Mouse (Mus musculus): Measurements from ENCODE around the gene Vcpkmt. TPM values are rescaled to one million over a fixed set of nuclear protein-coding genes. Genes with fewer than 3 reads are reported as not detected.
"Not testable (repeated sequence)": the region's sequence is repeated elsewhere in the genome, so short reads cannot be mapped to it uniquely, and the experiment has no call there.

The Vcpkmt gene
- polyA plus RNA-seq (2014; fragmentation: Nextera tagmentation; extraction: Ambion mirVana) = 25.1 and 25.3 TPM in 2 replicates

- H3K4me2 ChIP-seq (ENCODE audit: low read length) = peak within 1 kb of the TSS; percentile 61
- peak within 1 kb of the TSS; percentile 61 for H3K27ac ChIP-seq (ENCODE audit: low read depth)
- DNase-seq (ENCODE audit: low spot score) (peak; percentile 89), ATAC-seq (replicated peaks; ENCODE audit: low FRiP score, low TSS enrichment, low read depth) (peak; percentile 96)
- WGBS = under 1% methylated on average over 56 of the region's 56 CpGs
- H3K36me3 ChIP-seq (ENCODE audit: control insufficient read depth, insufficient read depth, low read length) = peaks cover 53% of the 10 kb centered on the region
- peak within 1 kb of the TSS; percentile 80 for H3K4me3 ChIP-seq (ENCODE audit: low read depth, low read length)
- H3K27me3 ChIP-seq (replicated peaks; ENCODE audit: control insufficient read depth, insufficient read depth, low read length) = no peaks in the 10 kb centered on the region
- peak within 1 kb of the TSS; percentile 80 for H3K9ac ChIP-seq (ENCODE audit: low read length)
- no peaks in the 10 kb centered on the region for H3K9me3 ChIP-seq (ENCODE audit: control insufficient read depth, low read length)
- 0 out of 2 replicates have a peak, but pooled peaks cover 2% of the 10 kb centered on the region for H3K4me1 ChIP-seq (replicated peaks; ENCODE audit: control insufficient read depth, insufficient read depth, low read length)
Measured at GRCm38 (mm10) chr12:69582613-69583269, at the start of gene Vcpkmt. Gene Vcpkmt, minus strand, starts transcription at chr12:69583028.

GRCm38 (mm10) chr12:69618590-69618989 is 35.8 kb upstream of the Vcpkmt start:
- H3K9ac ChIP-seq (ENCODE audit: low read length); H3K4me3 ChIP-seq (ENCODE audit: low read depth, low read length); ATAC-seq (replicated peaks; ENCODE audit: low FRiP score, low TSS enrichment, low read depth); DNase-seq (ENCODE audit: low spot score); H3K9me3 ChIP-seq (ENCODE audit: control insufficient read depth, low read length); H3K27me3 ChIP-seq (replicated peaks; ENCODE audit: control insufficient read depth, insufficient read depth, low read length); H3K4me1 ChIP-seq (replicated peaks; ENCODE audit: control insufficient read depth, insufficient read depth, low read length); H3K27ac ChIP-seq (ENCODE audit: low read depth); H3K4me2 ChIP-seq (ENCODE audit: low read length): not testable (repeated sequence)
- 76% methylated on average over 5 of the region's 5 CpGs for WGBS
- peaks cover 41% of the 10 kb centered on the region for H3K36me3 ChIP-seq (ENCODE audit: control insufficient read depth, insufficient read depth, low read length)

- Histone ChIP-seq H3K36me3 (ENCODE audit: control insufficient read depth, insufficient read depth, low read length) (peaks cover 30% of the 10 kb centered on the region), H3K4me3 (ENCODE audit: low read depth, low read length) (no peak overlapping the region), H3K9ac (ENCODE audit: low read length) (no peak overlapping the region), H3K4me2 (ENCODE audit: low read length) (no peak overlapping the region), H3K27me3 (replicated peaks; ENCODE audit: control insufficient read depth, insufficient read depth, low read length) (no peaks in the 10 kb centered on the region), H3K9me3 (ENCODE audit: control insufficient read depth, low read length) (no peaks in the 10 kb centered on the region), H3K27ac (ENCODE audit: low read depth) (no peak overlapping the region), H3K4me1 (replicated peaks; ENCODE audit: control insufficient read depth, insufficient read depth, low read length) (no peaks in the 10 kb centered on the region)
- 63% methylated on average over 2 of the region's 2 CpGs for WGBS
- ATAC-seq (replicated peaks; ENCODE audit: low FRiP score, low TSS enrichment, low read depth) = no peak
- no peak for DNase-seq (ENCODE audit: low spot score)
Measured at GRCm38 (mm10) chr12:69604367-69604766, 21.5 kb upstream of the Vcpkmt start.

GRCm38 (mm10) chr12:69597446-69597845 is 14.6 kb upstream of the Vcpkmt start:
- Histone ChIP-seq H3K36me3 (ENCODE audit: control insufficient read depth, insufficient read depth, low read length) (peaks cover 27% of the 10 kb centered on the region), H3K4me1 (replicated peaks; ENCODE audit: control insufficient read depth, insufficient read depth, low read length) (no peaks in the 10 kb centered on the region), H3K4me2 (ENCODE audit: low read length) (no peak overlapping the region), H3K9ac (ENCODE audit: low read length) (no peak overlapping the region), H3K9me3 (ENCODE audit: control insufficient read depth, low read length) (no peaks in the 10 kb centered on the region), H3K27ac (ENCODE audit: low read depth) (no peak overlapping the region), H3K27me3 (replicated peaks; ENCODE audit: control insufficient read depth, insufficient read depth, low read length) (no peaks in the 10 kb centered on the region), H3K4me3 (ENCODE audit: low read depth, low read length) (no peak overlapping the region)
- ATAC-seq (replicated peaks; ENCODE audit: low FRiP score, low TSS enrichment, low read depth) (no peak), DNase-seq (ENCODE audit: low spot score) (no peak)
- 89% methylated on average over 4 of the region's 4 CpGs for WGBS

- Histone ChIP-seq H3K4me1 (replicated peaks; ENCODE audit: control insufficient read depth, insufficient read depth, low read length) (no peaks in the 10 kb centered on the region), H3K4me3 (ENCODE audit: low read depth, low read length) (no peak overlapping the region), H3K4me2 (ENCODE audit: low read length) (no peak overlapping the region), H3K36me3 (ENCODE audit: control insufficient read depth, insufficient read depth, low read length) (peaks cover 40% of the 10 kb centered on the region), H3K27me3 (replicated peaks; ENCODE audit: control insufficient read depth, insufficient read depth, low read length) (no peaks in the 10 kb centered on the region), H3K9ac (ENCODE audit: low read length) (no peak overlapping the region), H3K27ac (ENCODE audit: low read depth) (no peak overlapping the region), H3K9me3 (ENCODE audit: control insufficient read depth, low read length) (no peaks in the 10 kb centered on the region)
- ATAC-seq (replicated peaks; ENCODE audit: low FRiP score, low TSS enrichment, low read depth) (no peak), DNase-seq (ENCODE audit: low spot score) (no peak)
- 84% methylated on average over 5 of the region's 5 CpGs for WGBS
Measured at GRCm38 (mm10) chr12:69593130-69593529, 10.3 kb upstream of the Vcpkmt start.

GRCm38 (mm10) chr12:69583270-69583629 is 422 bp upstream of the Vcpkmt start:
- 0 out of 2 replicates have a peak, but pooled peaks cover 2% of the 10 kb centered on the region for H3K4me1 ChIP-seq (replicated peaks; ENCODE audit: control insufficient read depth, insufficient read depth, low read length)
- H3K27ac ChIP-seq (ENCODE audit: low read depth) = peak overlapping the region; percentile 61
- peak overlapping the region; percentile 80 for H3K4me3 ChIP-seq (ENCODE audit: low read depth, low read length)
- no peak for DNase-seq (ENCODE audit: low spot score)
- peak overlapping the region; percentile 61 for H3K4me2 ChIP-seq (ENCODE audit: low read length)
- H3K9ac ChIP-seq (ENCODE audit: low read length) = peak overlapping the region; percentile 80
- H3K36me3 ChIP-seq (ENCODE audit: control insufficient read depth, insufficient read depth, low read length) = peaks cover 47% of the 10 kb centered on the region
- WGBS = 39% methylated on average over 5 of the region's 5 CpGs
- no peaks in the 10 kb centered on the region for H3K27me3 ChIP-seq (replicated peaks; ENCODE audit: control insufficient read depth, insufficient read depth, low read length)
- no peak for ATAC-seq (replicated peaks; ENCODE audit: low FRiP score, low TSS enrichment, low read depth)
- no peaks in the 10 kb centered on the region for H3K9me3 ChIP-seq (ENCODE audit: control insufficient read depth, low read length)

GRCm38 (mm10) chr12:69582216-69582612 is 614 bp downstream of the Vcpkmt start:
- DNase-seq (ENCODE audit: low spot score) (no peak), ATAC-seq (replicated peaks; ENCODE audit: low FRiP score, low TSS enrichment, low read depth) (no peak; the same call in 1 of the 2 replicates)
- H3K27ac ChIP-seq (ENCODE audit: low read depth) = peak overlapping the region; percentile 61; the same call in 1 of the 2 replicates
- peak overlapping the region; percentile 61 for H3K4me2 ChIP-seq (ENCODE audit: low read length)
- H3K27me3 ChIP-seq (replicated peaks; ENCODE audit: control insufficient read depth, insufficient read depth, low read length) = no peaks in the 10 kb centered on the region
- H3K36me3 ChIP-seq (ENCODE audit: control insufficient read depth, insufficient read depth, low read length) = peaks cover 54% of the 10 kb centered on the region
- H3K9ac ChIP-seq (ENCODE audit: low read length) = peak overlapping the region; percentile 80
- WGBS = 24% methylated on average over 9 of the region's 9 CpGs
- H3K9me3 ChIP-seq (ENCODE audit: control insufficient read depth, low read length) = no peaks in the 10 kb centered on the region
- 0 out of 2 replicates have a peak, but pooled peaks cover 2% of the 10 kb centered on the region for H3K4me1 ChIP-seq (replicated peaks; ENCODE audit: control insufficient read depth, insufficient read depth, low read length)
- peak overlapping the region; percentile 80 for H3K4me3 ChIP-seq (ENCODE audit: low read depth, low read length)

- no peak overlapping the region for H3K4me3 ChIP-seq (ENCODE audit: low read depth, low read length)
- ATAC-seq (replicated peaks; ENCODE audit: low FRiP score, low TSS enrichment, low read depth) (no peak), DNase-seq (ENCODE audit: low spot score) (no peak)
- 94% methylated on average over 5 of the region's 5 CpGs for WGBS
- H3K27me3 ChIP-seq (replicated peaks; ENCODE audit: control insufficient read depth, insufficient read depth, low read length) = no peaks in the 10 kb centered on the region
- H3K4me1 ChIP-seq (replicated peaks; ENCODE audit: control insufficient read depth, insufficient read depth, low read length) = 0 out of 2 replicates have a peak, but pooled peaks cover 2% of the 10 kb centered on the region
- no peaks in the 10 kb centered on the region for H3K9me3 ChIP-seq (ENCODE audit: control insufficient read depth, low read length)
- H3K27ac ChIP-seq (ENCODE audit: low read depth) = no peak overlapping the region
- H3K4me2 ChIP-seq (ENCODE audit: low read length) = no peak overlapping the region
- peaks cover 44% of the 10 kb centered on the region for H3K36me3 ChIP-seq (ENCODE audit: control insufficient read depth, insufficient read depth, low read length)
- no peak overlapping the region for H3K9ac ChIP-seq (ENCODE audit: low read length)
Measured at GRCm38 (mm10) chr12:69579623-69580022, 3.2 kb downstream of the Vcpkmt start.

GRCm38 (mm10) chr12:69576120-69576627 is 6.7 kb downstream of the Vcpkmt start:
- WGBS = 82% methylated on average over 9 of the region's 9 CpGs
- Histone ChIP-seq H3K4me1 (replicated peaks; ENCODE audit: control insufficient read depth, insufficient read depth, low read length) (no peaks in the 10 kb centered on the region; the same call in 1 of the 2 replicates), H3K9ac (ENCODE audit: low read length) (no peak overlapping the region), H3K36me3 (ENCODE audit: control insufficient read depth, insufficient read depth, low read length) (peaks cover 41% of the 10 kb centered on the region), H3K4me2 (ENCODE audit: low read length) (no peak overlapping the region), H3K9me3 (ENCODE audit: control insufficient read depth, low read length) (no peaks in the 10 kb centered on the region), H3K4me3 (ENCODE audit: low read depth, low read length) (no peak overlapping the region), H3K27me3 (replicated peaks; ENCODE audit: control insufficient read depth, insufficient read depth, low read length) (no peaks in the 10 kb centered on the region), H3K27ac (ENCODE audit: low read depth) (no peak overlapping the region)
- DNase-seq (ENCODE audit: low spot score) (no peak), ATAC-seq (replicated peaks; ENCODE audit: low FRiP score, low TSS enrichment, low read depth) (no peak)

All from intestine, embryonic 14.5 days (tissue).